Mouse (Mus musculus) intestine, embryonic 14.5 days (tissue): Measurements from ENCODE around the gene Slc7a14. TPM values are rescaled to one million over a fixed set of nuclear protein-coding genes. Genes with fewer than 3 reads are reported as not detected.
A peak's percentile ranks its signal among the peaks of the same experiment; 100 is the strongest.

Experiments
- ATAC-seq: fragments of 200-750 bp; cut with Nextera tagmentation; replicated peaks from 2 replicates; pipeline ENCODE4 v1.8.0; 2017; ENCODE audit warnings: low read depth, moderate number of reproducible peaks, moderate TSS enrichment, moderate library complexity; ENCODE audit not compliant: low FRiP score, low TSS enrichment
- DNase-seq: peaks from one replicate; pipeline ENCODE4 v3.0.0-alpha.2; 2018; ENCODE audit warnings: low spot score
- H3K27ac ChIP-seq: fragments of 300-500 bp; sonication (generic); 2 replicates; pipeline ENCODE4 v1.5.1; 2014; ENCODE audit warnings: low read depth, mild to moderate bottlenecking, control low read depth
- H3K27me3 ChIP-seq: fragments of 300-500 bp; sonication (generic); replicated peaks from 2 replicates; pipeline ENCODE4 v1.6.1; 2014; ENCODE audit warnings: low read length, control low read depth; ENCODE audit not compliant: control insufficient read depth, insufficient read depth
- H3K36me3 ChIP-seq: fragments of 300-500 bp; sonication (generic); 2 replicates; pipeline ENCODE4 v1.6.1; 2014; ENCODE audit warnings: low read length, control low read depth; ENCODE audit not compliant: control insufficient read depth, insufficient read depth
- H3K4me1 ChIP-seq: fragments of 300-500 bp; sonication (generic); replicated peaks from 2 replicates; pipeline ENCODE4 v1.6.1; 2014; ENCODE audit warnings: low read length, control low read depth, mixed read lengths; ENCODE audit not compliant: control insufficient read depth, insufficient read depth
- H3K4me2 ChIP-seq: fragments of 300-500 bp; sonication (generic); 2 replicates; pipeline ENCODE4 v1.6.1; 2014; ENCODE audit warnings: low read length
- H3K4me3 ChIP-seq: fragments of 300-500 bp; sonication (generic); 2 replicates; pipeline ENCODE4 v1.5.1; 2014; ENCODE audit warnings: low read depth, low read length, control low read depth, mixed read lengths
- H3K9ac ChIP-seq: fragments of 300-500 bp; sonication (generic); 2 replicates; pipeline ENCODE4 v1.6.1; 2014; ENCODE audit warnings: mild to moderate bottlenecking, low read length
- H3K9me3 ChIP-seq: fragments of 300-500 bp; sonication (generic); 2 replicates; pipeline ENCODE4 v1.6.1; 2016; ENCODE audit warnings: low read length, control low read depth; ENCODE audit not compliant: control insufficient read depth
- WGBS: fragments of 180-500 bp; shearing (Covaris S2); extraction: QIAGEN DNeasy Blood & Tissue Kit; methylation state at CpG from one replicate; pipeline ENCODE4 v1.1.7; 2014; 5-methylcytosine and 5-hydroxymethylcytosine counted together
- polyA plus RNA-seq: library from polyadenylated mRNA; unstranded; fragments of >200 nt; fragmentation: Nextera tagmentation; extraction: Ambion mirVana; gene quantifications from 2 replicates; pipeline ENCODE4 v1.2.1, GENCODE M21; 2014

Slc7a14 gene
- polyA plus RNA-seq, result 1.3 and 1.7 TPM in 2 replicates

- peak; percentile 36; the same call in 1 of the 2 replicates for ATAC-seq
- peaks cover 38% of the 10 kb centered on the region for H3K27me3 ChIP-seq
- H3K36me3 ChIP-seq, result no peaks in the 10 kb centered on the region
- H3K9me3 ChIP-seq, result no peaks in the 10 kb centered on the region
- H3K4me3 ChIP-seq, result peak within 1 kb of the TSS; percentile 16
- WGBS, result 1% methylated on average over 31 of the region's 38 CpGs
- no peak within 1 kb of the TSS for H3K9ac ChIP-seq
- peak within 1 kb of the TSS; percentile 20 for H3K4me2 ChIP-seq
- peak; percentile 53 for DNase-seq
- no peaks in the 10 kb centered on the region for H3K4me1 ChIP-seq
- no peak within 1 kb of the TSS for H3K27ac ChIP-seq
Observed at GRCm38 (mm10) chr3:31309934-31310787, at the start of gene Slc7a14. TSS of gene Slc7a14 (minus strand) at chr3:31310378.

- H3K9ac ChIP-seq, result no peak overlapping the region
- H3K36me3 ChIP-seq, result no peaks in the 10 kb centered on the region
- WGBS, result 79% methylated on average over 4 of the region's 4 CpGs
- no peak overlapping the region for H3K4me2 ChIP-seq
- H3K4me3 ChIP-seq, result no peak overlapping the region
- H3K9me3 ChIP-seq, result no peaks in the 10 kb centered on the region
- DNase-seq (no peak), ATAC-seq (no peak)
- no peaks in the 10 kb centered on the region for H3K27me3 ChIP-seq
- no peak overlapping the region for H3K27ac ChIP-seq
- no peaks in the 10 kb centered on the region for H3K4me1 ChIP-seq
Observed at GRCm38 (mm10) chr3:31346540-31346939, 36.4 kb upstream of the Slc7a14 start.

GRCm38 (mm10) chr3:31345766-31346165, 35.6 kb upstream of the Slc7a14 start:
- Histone ChIP-seq H3K27me3 (no peaks in the 10 kb centered on the region), H3K4me2 (no peak overlapping the region), H3K4me1 (no peaks in the 10 kb centered on the region), H3K36me3 (no peaks in the 10 kb centered on the region), H3K27ac (no peak overlapping the region), H3K9ac (no peak overlapping the region), H3K9me3 (no peaks in the 10 kb centered on the region), H3K4me3 (no peak overlapping the region)
- WGBS, result 50% methylated on average over 4 of the region's 4 CpGs
- DNase-seq (no peak), ATAC-seq (no peak)

- no peak overlapping the region for H3K4me3 ChIP-seq
- no peaks in the 10 kb centered on the region for H3K27me3 ChIP-seq
- H3K4me1 ChIP-seq, result no peaks in the 10 kb centered on the region
- DNase-seq (no peak), ATAC-seq (no peak)
- no peak overlapping the region for H3K27ac ChIP-seq
- no peaks in the 10 kb centered on the region for H3K36me3 ChIP-seq
- 59% methylated on average over 3 of the region's 3 CpGs for WGBS
- no peaks in the 10 kb centered on the region for H3K9me3 ChIP-seq
- no peak overlapping the region for H3K4me2 ChIP-seq
- no peak overlapping the region for H3K9ac ChIP-seq
Observed at GRCm38 (mm10) chr3:31339236-31339635, 29.1 kb upstream of the Slc7a14 start.

GRCm38 (mm10) chr3:31328237-31328836, 18.2 kb upstream of the Slc7a14 start:
- Histone ChIP-seq H3K9ac (no peak overlapping the region), H3K4me3 (no peak overlapping the region), H3K36me3 (no peaks in the 10 kb centered on the region), H3K9me3 (no peaks in the 10 kb centered on the region), H3K27me3 (no peaks in the 10 kb centered on the region), H3K27ac (no peak overlapping the region), H3K4me2 (no peak overlapping the region), H3K4me1 (no peaks in the 10 kb centered on the region)
- ATAC-seq, result no peak
- DNase-seq, result no peak
- 62% methylated on average over 7 of the region's 7 CpGs for WGBS

- H3K9ac ChIP-seq, result no peak overlapping the region
- DNase-seq (no peak), ATAC-seq (no peak)
- H3K27ac ChIP-seq, result no peak overlapping the region
- no peaks in the 10 kb centered on the region for H3K27me3 ChIP-seq
- H3K9me3 ChIP-seq, result no peaks in the 10 kb centered on the region
- H3K4me2 ChIP-seq, result no peak overlapping the region
- H3K36me3 ChIP-seq, result no peaks in the 10 kb centered on the region
- 93% methylated on average over 5 of the region's 5 CpGs for WGBS
- no peak overlapping the region for H3K4me3 ChIP-seq
- H3K4me1 ChIP-seq, result no peaks in the 10 kb centered on the region
Observed at GRCm38 (mm10) chr3:31327791-31328190, 17.6 kb upstream of the Slc7a14 start.

GRCm38 (mm10) chr3:31324231-31324654, 14.1 kb upstream of the Slc7a14 start:
- ATAC-seq (no peak), DNase-seq (no peak)
- no peaks in the 10 kb centered on the region for H3K9me3 ChIP-seq
- no peak overlapping the region for H3K27ac ChIP-seq
- H3K27me3 ChIP-seq, result no peaks in the 10 kb centered on the region
- no peaks in the 10 kb centered on the region for H3K4me1 ChIP-seq
- H3K4me3 ChIP-seq, result no peak overlapping the region
- H3K36me3 ChIP-seq, result no peaks in the 10 kb centered on the region
- H3K4me2 ChIP-seq, result no peak overlapping the region
- H3K9ac ChIP-seq, result no peak overlapping the region
- WGBS, result 52% methylated on average over 3 of the region's 3 CpGs

- WGBS, result under 1% methylated on average over 36 of the region's 36 CpGs
- peak overlapping the region; percentile 20 for H3K4me2 ChIP-seq
- ATAC-seq, result no peak
- H3K36me3 ChIP-seq, result no peaks in the 10 kb centered on the region
- H3K4me1 ChIP-seq, result no peaks in the 10 kb centered on the region
- H3K9ac ChIP-seq, result no peak overlapping the region
- peak overlapping the region; percentile 16; the same call in 1 of the 2 replicates for H3K4me3 ChIP-seq
- DNase-seq, result peak; percentile 53
- peaks cover 38% of the 10 kb centered on the region for H3K27me3 ChIP-seq
- H3K9me3 ChIP-seq, result no peaks in the 10 kb centered on the region
- H3K27ac ChIP-seq, result no peak overlapping the region
Observed at GRCm38 (mm10) chr3:31309371-31309933, 726 bp downstream of the Slc7a14 start.
